Mouse (Mus musculus): ENCODE measurements around the gene Pfas.
"Not testable (repeated sequence)": the region's sequence is repeated elsewhere in the genome, so short reads cannot be mapped to it uniquely, and the experiment has no call there.

- TF ChIP-seq CTCF (IDR thresholded peaks at IDR 0.05; ENCODE audit: control insufficient read depth, insufficient read depth, insufficient replicate concordance, low read depth, low read length); POLR2A (IDR thresholded peaks at IDR 0.05; ENCODE audit: control insufficient read depth, low read depth, low read length): not testable (repeated sequence)
Observed at GRCm38 (mm10) chr11:69002782-69003181, 5.5 kb downstream of the Pfas start.

Data from testis, adult 2 months (tissue).